Mouse (Mus musculus): ENCODE measurements around the gene Kremen2.

DNA sequence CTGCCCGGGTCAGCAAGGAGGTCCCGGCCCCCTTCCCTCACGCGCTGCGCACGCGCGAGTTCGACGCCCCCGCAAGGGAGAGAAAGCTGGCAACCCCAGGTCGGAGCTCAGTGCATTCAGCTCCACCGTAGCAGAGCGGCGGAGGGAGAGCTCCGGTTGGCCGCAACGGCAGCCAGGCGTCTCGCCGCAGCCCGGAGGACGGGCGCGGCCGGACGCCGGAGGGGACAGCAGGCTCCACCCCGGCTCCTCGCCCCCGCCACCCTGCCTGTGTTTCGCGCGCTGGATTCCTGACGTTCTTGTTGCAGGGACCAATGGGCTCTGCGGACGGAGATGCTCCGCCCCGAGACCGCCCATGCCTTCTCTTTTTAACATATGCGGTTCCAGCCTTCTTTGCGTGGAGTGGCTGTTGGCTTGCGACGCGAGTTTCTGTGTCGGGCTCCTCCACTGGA, 5.5 kb downstream of the Kremen2 start:
- TF ChIP-seq POLR2A (IDR thresholded peaks at IDR 0.05; ENCODE audit: borderline replicate concordance, low read depth, low read length) = no peak
- no peak for TF ChIP-seq CTCF (IDR thresholded peaks at IDR 0.05; ENCODE audit: low read depth, low read length)
